Mouse (Mus musculus) embryo, embryonic 10.5 days (tissue): ENCODE data around the gene Tlk1.

Experiments used
- DNase-seq: peaks from one replicate; pipeline ENCODE4 v3.0.0-alpha.2; 2015; ENCODE audit warnings: low spot score

Gene Tlk1

GRCm38 (mm10) chr2:70825371-70826051 is at the start of gene Tlk1:
Gene Tlk1, minus strand, starts transcription at chr2:70825728.
- DNase-seq, result peak; percentile 91

GRCm38 (mm10) chr2:70875129-70875528 is 49.6 kb upstream of the Tlk1 start:
- no peak for DNase-seq

- no peak for DNase-seq
These were observed 47.6 kb upstream of the Tlk1 start for GRCm38 (mm10) chr2:70873168-70873567.

- peak; percentile 13 for DNase-seq
These were observed 46.0 kb upstream of the Tlk1 start for GRCm38 (mm10) chr2:70871466-70872022.

GRCm38 (mm10) chr2:70870819-70871218 is 45.3 kb upstream of the Tlk1 start:
- DNase-seq, result no peak

- no peak for DNase-seq
These were observed 43.6 kb upstream of the Tlk1 start for GRCm38 (mm10) chr2:70869116-70869515.

GRCm38 (mm10) chr2:70867231-70867630 is 41.7 kb upstream of the Tlk1 start:
- DNase-seq, result no peak

- DNase-seq, result no peak
These were observed 37.4 kb upstream of the Tlk1 start for GRCm38 (mm10) chr2:70862881-70863280.

- DNase-seq, result no peak
These were observed 34.2 kb upstream of the Tlk1 start for GRCm38 (mm10) chr2:70859740-70860139.

GRCm38 (mm10) chr2:70856971-70857370 is 31.4 kb upstream of the Tlk1 start:
- DNase-seq, result no peak

GRCm38 (mm10) chr2:70854231-70854888 is 28.8 kb upstream of the Tlk1 start:
- DNase-seq, result no peak

GRCm38 (mm10) chr2:70853329-70853728 is 27.8 kb upstream of the Tlk1 start:
- DNase-seq, result no peak

GRCm38 (mm10) chr2:70852796-70853221 is 27.3 kb upstream of the Tlk1 start:
- DNase-seq, result peak; percentile 36

GRCm38 (mm10) chr2:70852186-70852795 is 26.8 kb upstream of the Tlk1 start:
- DNase-seq, result no peak

GRCm38 (mm10) chr2:70845871-70846270 is 20.3 kb upstream of the Tlk1 start:
- no peak for DNase-seq

GRCm38 (mm10) chr2:70844694-70845395 is 19.3 kb upstream of the Tlk1 start:
- DNase-seq, result no peak

- DNase-seq, result peak; percentile 21
These were observed 16.6 kb upstream of the Tlk1 start for GRCm38 (mm10) chr2:70842049-70842618.

GRCm38 (mm10) chr2:70838536-70839216 is 13.1 kb upstream of the Tlk1 start:
- DNase-seq, result peak; percentile 39

- no peak for DNase-seq
These were observed 10.8 kb upstream of the Tlk1 start for GRCm38 (mm10) chr2:70836306-70836651.

GRCm38 (mm10) chr2:70835641-70836305 is 10.2 kb upstream of the Tlk1 start:
- no peak for DNase-seq

- DNase-seq, result no peak
These were observed 9.7 kb upstream of the Tlk1 start for GRCm38 (mm10) chr2:70835209-70835608.
